Mouse (Mus musculus) urinary bladder, adult 18-20 months (tissue): Measurements from ENCODE around the gene Glt1d1.
"Not testable (repeated sequence)": the region's sequence is repeated elsewhere in the genome, so short reads cannot be mapped to it uniquely, and the experiment has no call there.

Source experiments
- DNase-seq, 2 experiments: peaks; one replicate each; pipeline ENCODE4 v3.0.0; 2022; ENCODE audit warnings: low spot score in 2 of 2, mixed read lengths in 2 of 2

Glt1d1 gene

DNA sequence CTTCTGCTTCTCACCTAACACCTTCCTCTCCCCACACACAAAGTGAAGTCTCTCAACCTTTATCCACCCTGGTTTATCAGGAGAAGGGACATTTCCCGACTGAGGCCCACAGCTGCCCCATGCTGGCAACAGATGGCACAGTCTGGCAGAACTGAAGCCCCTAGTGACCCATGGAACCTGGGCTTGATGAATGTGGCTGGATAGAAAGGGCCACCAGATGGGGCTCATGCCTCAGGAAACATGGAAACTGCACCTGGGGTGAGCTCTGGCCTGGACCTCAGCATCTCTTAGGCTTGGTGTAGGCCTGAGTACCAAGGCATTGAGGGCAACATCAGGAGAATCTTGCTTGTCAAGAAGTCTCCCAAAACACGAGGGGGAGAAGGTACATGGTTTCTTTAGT is 66.5 kb downstream of the Glt1d1 start:
- no peak for DNase-seq

DNA sequence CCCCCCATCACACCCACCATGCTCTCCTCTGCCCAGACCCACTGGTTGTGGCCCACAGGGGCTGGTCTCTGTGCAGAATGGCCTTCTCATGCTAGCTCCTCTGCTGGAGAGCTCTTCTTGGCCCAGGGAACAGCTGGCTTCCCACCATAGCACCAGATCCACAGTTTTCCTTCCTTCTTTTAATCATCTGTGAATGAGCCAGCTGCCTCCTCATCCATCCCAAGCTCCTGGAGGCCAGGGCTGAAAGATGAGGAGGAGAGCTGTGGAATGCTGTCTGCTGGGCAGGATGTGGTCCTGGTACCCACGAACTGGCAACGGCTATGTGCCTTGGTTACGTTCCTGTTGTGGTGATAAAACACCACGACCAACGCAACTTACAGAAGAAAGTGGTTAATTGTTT is 67.6 kb downstream of the Glt1d1 start:
- no peak for DNase-seq

DNA sequence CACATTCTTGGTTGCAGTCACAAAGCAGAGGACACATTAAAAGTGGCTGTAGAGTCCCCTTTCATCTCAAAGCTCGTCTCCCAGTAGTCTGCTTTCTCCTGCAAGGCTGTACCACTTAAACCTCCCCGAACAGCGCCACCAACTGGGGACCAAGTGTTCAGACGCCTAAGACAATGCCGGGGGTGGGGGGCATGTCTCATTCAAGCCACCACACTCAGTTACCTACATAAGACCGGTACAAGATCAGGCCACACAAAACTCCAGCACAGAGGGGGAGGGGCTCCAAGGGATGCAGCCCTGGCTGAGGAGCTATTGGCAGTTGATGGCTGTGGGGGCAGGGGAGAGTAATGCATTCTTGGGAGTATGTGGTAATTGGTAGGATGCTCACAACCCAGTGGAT is 68.1 kb downstream of the Glt1d1 start:
- DNase-seq = no peak

DNA sequence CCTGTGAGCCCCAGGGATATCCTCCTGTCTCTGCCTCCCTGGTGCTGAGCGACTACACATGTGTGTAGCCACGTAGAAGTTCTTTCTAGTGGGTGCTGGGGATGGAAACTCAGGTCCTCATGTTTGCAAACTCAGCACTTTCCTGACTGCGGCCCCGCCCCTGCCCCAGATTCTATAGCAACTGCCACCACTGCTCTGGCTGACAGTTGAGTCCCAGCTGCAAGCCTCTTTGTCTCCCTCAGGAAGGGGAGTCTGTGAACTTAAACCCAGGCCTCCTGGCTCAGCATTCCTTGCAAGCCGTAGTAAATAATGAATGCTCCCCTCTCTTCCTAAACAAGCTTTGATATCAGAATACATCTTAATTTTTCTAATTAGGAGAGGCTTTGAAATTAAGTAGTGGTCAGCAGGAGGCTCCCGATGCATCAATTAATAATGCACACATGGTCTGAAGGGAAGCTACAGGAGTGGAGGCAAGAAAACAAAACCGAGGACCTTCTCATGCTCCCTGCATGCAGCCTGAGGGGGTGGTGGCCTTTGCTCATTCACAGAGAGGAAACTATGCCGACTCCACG is 71.6 kb downstream of the Glt1d1 start:
- no peak for DNase-seq

DNA sequence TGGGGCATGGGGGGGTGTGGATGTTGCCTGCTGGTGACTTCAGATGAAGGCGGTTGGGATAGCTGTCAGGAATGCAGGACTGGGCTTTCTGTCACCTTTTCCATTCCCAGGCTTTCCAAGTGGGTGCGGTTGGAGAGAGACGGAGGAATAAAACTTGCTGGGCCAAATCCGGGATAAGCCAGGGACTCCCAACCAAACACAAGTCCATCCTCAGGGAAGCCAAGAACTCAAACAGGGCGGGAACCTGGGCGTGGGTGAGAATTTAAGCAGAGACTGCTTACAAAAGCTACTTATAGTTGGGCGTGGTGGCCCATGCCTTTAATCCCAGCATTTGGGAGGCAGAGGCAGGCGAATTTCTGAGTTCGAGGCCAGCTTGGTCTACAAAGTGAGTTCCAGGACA is 73.2 kb downstream of the Glt1d1 start:
- no peak for DNase-seq

DNA sequence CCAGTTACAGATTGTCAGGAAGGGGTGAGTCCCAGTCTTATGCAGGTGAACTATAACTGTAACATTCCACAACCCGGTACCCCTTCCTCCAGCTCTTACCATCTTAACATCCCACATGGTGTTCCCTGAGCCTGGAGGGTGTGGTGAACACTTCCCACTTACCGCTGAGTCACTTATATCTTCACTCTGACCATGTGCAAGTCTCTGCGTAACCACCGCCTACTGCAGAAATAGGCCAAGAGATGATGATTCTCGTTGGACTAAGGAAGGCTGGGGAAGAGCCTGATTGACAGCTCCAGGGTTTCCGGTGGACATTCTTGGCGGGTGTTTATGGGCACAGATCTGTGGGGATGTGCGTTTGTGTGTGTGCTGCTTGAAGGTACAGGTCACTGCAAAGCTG is 73.9 kb downstream of the Glt1d1 start:
- DNase-seq = no peak

DNA sequence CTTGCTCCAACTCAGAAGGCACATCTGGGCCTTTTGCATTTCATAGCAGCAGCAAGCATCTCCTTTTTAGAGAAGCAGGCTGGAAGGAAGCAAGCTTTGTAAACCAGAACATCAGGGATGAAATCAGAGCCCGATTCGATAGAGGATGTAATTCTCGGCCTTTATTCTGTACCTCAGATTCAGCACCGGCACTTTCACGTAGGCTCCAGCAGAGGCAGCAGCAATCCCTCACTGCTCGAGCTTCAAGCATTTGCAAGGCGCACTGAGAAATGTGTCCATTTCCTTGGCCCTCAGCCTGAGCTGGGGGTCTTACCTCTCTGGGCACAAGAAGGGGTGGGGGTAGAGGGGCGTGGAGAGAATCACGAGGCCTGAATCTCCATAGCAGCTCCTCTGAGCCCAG is 76.1 kb downstream of the Glt1d1 start:
- DNase-seq = no peak

DNA sequence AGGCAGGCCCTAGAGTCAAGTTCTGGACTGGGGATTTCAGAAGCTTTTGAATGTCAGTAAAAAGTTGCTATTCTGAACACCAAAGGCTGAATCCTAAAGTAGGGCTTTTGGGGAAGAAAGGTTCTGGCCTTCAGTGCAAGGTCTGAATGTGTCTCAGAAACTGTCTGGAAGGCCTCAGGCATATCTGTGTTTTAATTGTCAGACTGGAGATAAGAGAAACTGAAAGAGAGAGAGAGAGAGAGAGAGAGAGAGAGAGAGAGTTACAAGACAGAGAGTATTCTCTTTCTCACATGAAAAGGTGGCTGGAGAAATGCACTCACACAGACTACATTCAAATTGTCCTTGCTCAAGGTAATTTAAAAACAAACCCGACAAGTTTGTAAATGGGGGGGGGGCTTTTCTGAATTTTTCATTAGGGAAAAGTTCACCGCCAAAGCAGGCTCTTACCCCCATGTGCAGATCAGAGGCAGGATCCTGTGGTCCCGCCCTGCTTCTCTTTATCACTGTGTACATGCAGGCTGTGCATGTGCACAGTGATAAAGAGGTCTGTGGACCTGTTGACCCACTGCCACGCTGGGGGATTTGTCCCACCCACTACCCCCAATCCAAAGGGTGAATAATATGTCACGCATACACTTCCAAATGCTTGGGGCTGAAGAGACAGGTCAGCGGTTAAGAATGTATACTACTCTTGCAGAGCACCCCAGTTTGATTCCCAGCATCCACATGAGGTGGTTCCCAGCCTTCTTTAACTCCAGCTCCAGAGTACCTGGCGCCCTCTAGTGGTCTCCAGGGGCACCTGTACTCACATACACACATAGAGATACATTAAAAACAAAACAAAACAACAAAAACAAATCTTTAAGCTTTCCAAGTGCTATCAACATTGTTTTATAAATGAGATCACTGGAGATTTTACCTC is 83.0 kb downstream of the Glt1d1 start:
- DNase-seq = no peak

DNA sequence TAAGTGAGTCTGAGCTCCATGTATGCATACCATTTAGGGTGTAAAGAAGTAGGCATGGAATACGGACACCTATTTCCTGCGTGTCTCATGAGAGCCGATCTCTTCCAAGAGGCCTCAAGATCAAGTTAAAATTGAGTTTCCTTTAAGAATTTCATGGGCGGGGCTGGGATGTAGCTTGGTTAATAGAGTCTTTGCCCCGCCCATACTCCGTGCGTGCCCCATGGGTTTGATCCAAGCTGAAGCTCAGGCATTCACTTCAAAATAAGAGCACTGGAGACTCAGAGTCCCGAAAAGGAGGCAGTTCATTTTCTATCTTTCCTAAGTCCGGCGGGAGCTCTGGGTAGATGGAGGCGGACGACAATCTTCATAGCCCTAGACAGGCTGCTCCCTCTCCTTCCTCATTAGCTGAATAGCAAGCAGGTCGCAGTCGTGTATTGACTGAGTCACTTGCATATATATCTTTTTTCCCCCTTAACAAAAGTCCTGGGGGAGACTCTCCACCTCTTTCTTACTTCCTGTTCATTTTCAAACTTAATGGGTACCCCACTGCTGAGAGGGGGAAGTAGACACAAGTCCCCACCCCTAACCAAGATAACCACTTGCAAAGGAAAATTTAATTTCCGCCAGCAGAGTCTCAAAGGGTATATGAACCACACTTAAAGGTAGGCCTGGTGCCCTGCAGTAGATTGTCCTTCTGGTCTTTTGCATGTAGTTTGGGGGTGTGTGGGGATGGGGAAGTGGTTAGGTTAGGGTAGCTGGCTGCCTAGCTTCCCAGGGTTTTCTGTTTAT is 88.7 kb downstream of the Glt1d1 start:
- DNase-seq = peak in 1 of 2 experiments; percentile 18

DNA sequence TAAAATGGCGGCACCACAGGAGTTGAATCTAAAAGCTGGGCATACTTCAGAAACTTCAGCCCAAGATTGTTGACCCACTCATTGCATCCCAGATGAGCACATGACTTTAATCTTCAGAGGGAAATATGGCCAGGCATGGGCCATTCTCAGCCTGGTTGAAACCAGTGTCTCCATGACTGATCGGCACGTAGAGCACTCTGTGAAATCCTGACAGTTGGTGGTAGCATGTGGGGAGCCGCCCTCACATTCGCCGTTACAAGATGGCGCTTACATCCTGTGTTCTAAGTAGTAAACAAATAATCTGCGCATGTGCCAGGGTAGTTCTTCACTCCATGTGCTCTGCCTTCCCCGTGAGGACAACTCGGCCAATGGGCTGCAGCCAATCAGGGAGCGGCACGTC is 90.1 kb downstream of the Glt1d1 start:
- not testable (repeated sequence) for DNase-seq

DNA sequence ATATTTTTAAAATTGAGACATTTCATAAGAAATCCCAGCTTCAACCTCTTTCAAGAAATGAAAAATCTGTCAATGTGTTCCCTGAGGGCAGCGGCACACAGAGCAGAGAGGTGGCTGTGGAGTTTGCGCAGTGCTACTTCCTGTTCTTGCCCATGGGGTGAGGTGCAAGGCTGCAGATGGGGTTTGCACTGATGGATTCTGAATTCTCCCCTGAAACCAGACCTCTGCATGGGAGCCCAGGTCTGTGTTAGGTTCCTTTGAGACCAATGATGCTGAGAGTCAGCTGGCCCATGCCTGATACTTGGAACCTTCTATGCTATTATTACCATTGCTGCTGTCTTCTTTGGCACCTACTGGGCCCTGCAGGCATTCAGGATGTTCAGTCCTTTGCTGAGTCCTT is 98.3 kb downstream of the Glt1d1 start:
- DNase-seq = no peak

DNA sequence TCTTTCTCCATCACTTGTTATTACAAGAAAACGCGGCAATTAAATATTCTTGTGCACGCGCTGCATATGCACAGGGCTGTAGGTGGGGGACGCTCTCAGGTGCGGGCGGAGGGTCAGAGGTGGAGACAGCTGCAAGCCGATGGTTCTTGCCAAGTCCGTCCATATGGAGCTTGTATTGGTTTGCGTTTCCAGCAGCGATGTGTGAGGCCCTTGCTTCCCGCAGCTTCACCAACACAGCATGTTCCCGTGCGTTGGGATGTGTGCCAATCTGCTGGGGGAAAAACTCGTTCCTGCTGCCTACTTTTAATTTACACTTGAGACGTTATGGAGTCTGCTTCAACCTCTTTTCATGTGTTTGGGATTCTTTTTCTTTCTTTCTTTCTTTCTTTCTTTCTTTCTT is 109.3 kb downstream of the Glt1d1 start:
- DNase-seq = no peak

DNA sequence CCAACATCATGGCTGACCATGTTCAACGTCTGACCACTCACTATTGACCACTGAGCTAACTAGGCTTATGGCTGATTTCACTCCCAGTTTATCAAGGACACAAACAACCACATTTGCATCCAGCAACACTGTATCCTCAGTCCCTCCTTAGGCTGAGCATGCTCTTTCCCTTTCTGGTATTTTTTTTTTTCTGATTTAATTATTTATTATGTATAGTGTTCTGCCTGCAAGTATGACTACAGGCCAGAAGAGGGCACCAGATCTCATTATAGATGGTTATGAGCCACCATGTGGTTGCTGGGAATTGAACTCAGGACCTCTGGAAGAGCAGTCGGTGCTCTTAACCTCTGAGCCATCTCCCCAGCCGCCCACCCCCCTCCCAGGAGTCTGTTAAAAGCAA is 117.5 kb downstream of the Glt1d1 start:
- not testable (repeated sequence) for DNase-seq

DNA sequence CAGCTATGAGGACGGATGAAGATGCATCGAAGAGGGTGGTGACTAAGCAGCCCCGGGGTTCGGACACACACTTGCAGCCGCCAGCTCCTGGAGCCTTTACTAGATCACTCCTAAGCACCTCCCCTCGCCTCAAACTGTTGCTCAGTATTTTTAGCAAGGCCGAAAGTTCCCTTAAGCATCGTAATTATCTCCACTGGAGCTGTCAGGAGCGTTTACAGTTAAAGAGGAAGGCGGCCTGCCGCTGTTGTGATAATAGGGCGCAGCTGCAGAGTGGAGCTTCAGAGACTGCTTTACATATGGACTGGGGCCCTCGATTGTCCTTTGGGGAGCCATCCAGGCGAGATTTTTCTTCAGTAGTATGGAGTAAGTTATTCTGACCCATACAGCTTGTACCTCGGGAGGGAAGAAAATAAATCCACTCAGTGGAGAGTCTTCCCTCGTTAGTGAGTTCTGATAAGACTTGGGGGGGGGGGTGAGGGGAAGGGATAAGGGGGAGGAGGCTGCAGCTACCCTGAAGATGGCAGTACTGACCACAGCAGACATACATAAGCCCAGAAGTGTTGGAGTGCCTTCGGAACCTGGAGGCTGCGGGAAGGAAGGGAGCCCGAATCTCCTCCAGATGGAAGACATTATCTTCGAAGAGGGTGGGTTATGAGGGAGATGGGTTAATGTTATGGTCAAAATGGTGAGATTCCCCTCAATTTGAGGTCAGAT is 119.4 kb downstream of the Glt1d1 start:
- DNase-seq = no peak

DNA sequence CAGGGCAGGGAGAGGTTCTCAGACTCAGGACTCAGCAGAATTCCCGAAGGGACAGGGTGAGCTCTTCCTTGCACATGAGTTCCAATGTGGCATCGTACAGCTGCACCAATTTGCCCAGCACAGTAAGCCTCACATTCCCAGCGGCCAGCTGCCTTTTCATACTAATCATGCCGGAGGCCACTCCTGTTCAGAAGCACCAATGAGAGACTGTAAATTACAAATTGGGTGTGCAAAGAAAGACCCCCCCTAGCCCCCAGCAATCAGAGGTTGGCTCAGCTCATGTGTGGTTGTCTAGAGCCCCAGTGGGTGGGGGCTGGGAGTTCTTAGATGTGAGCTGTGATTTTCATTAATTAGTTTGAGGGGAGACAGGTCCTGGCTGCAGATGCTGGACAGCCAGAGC is 123.5 kb downstream of the Glt1d1 start:
- no peak for DNase-seq

DNA sequence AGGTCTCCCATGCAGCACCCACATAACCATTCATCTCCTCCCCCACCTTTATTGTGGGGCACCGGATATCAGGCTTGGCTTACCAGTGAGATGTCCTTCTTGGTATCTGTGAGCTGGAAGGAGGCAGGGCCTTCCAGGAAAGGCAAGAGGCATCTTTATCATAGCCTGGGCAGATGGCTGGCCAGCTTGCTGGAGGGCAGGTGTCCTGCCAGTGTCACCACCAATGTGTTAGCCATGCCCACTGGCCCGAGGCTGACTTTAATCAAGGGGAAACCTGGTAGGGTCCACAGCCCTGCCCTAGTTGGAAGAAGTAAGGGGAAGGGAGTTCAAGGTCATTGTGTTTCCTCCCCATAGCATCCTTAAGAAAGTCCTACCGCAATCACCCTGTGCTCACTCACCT is 123.9 kb downstream of the Glt1d1 start:
- no peak for DNase-seq

DNA sequence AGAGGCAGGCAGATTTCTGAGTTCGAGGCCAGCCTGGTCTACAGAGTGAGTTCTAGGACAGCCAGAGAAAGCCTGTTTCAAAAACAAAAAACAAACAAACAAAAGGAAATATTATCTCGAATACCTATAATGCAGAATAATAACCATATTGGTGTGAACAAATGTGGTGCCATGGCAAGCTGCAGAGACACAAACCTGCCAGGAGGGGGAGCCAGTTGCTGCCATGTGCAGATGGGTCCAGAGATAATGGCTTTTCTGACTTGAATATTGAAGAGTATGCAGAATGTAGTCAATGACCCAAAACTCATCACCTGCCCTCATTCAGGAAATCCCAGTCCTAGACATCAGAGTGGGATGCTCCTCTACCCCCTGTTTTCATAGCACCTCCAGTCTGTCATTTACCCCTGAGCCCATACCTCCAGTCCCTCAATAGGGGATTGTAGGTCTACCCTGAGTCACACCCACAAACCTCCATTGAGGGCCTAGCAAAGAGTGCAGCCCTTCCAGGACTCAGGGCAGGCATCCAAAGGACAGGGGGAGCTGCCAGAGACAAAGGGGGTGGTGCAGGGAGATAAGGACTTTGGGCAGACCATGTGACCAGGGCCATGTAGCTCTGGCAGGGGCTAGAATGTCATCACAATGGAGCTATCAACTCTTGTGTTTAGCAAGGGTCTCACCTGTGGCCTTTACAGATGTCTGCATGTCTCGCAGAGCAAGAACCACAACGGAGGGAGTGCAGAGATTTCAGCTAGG is 124.8 kb downstream of the Glt1d1 start:
- DNase-seq = no peak

DNA sequence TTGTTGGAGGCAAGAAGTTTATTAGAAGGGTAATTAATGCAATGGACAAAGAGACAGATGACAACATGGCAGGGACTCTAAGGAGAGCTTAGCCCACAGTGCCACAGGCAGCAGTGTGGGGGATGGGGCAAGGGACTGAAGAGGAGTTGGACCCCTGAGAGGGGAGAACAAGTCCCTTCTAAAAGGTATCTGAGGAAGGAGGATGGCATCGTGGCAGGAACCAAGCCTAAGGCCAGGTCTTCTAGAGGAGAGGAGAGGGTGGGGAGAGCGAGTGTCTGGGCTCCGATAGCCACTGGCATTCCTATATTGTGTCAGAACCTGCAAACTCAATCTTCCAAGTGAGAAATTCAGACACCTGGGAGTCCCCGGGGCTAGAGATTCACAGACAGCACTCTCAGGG is 126.5 kb downstream of the Glt1d1 start:
- no peak for DNase-seq
